Mouse (Mus musculus): ENCODE measurements around the gene Gm49425.
"Not testable (repeated sequence)": the region's sequence is repeated elsewhere in the genome, so short reads cannot be mapped to it uniquely, and the experiment has no call there.

The Gm49425 gene

GRCm38 (mm10) chr15:101517161-101517560, at the start of gene Gm49425:
Gm49425 (minus strand) TSS chr15:101517261.
- in situ Hi-C loops (cut with MboI; ENCODE audit: low sequenced_read_pairs): not testable (repeated sequence)

DNA sequence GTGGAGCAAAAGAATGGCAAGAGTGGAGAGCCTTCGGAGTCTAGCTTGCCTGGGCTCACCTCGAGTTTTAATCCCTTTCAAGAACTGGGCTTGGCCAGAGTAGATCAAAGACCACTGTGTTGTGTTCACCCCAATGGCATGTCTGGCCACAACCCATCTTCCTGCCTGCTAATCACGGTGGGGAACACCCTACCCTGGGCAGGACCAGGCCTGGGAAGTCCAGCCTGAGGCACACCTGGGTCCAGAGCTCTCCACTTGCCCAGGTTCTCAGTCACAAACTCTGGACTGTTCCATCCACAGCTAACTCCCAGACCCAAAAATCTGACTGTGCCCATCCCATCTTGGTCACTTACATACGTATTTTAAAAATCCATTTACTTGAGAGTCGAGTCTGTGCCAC, 45.8 kb upstream of the Gm49425 start, which contains the start of gene Krt90:
Gene Krt90 (minus strand): TSS at position 101 of the 400 bp plus-strand sequence.
- in situ Hi-C loops (cut with MboI; ENCODE audit: low sequenced_read_pairs): no loop called here

- in situ Hi-C loops (cut with MboI; ENCODE audit: low sequenced_read_pairs): no loop called here
These were observed 41.1 kb upstream of the Gm49425 start for GRCm38 (mm10) chr15:101558034-101558646.

DNA sequence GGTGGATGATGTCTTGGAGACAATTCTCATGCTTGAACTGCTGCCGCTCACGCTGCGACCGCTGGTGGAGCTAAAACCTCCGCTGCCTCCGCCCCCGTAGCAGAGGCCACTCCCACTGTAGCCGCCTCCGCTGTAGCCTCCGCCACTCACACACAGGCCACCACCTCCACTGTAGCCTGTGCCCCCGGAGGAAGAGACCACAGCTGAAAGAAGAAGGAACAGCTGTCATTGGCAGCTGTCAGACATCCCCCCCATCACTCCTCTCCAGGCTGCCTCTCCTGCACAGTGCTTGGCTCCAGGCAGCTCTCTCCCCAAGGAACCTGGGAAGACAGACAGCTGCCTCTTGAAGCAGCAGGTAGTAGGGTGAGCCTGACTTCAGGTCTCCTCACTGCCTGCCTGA, 36.1 kb upstream of the Gm49425 start:
- in situ Hi-C loops (cut with MboI; ENCODE audit: low sequenced_read_pairs): no loop called here

GRCm38 (mm10) chr15:101552188-101552587, 35.1 kb upstream of the Gm49425 start:
- in situ Hi-C loops (cut with MboI; ENCODE audit: low sequenced_read_pairs): no loop called here

GRCm38 (mm10) chr15:101550567-101550966, 33.5 kb upstream of the Gm49425 start, which contains the start of gene Krt82:
Krt82 (minus strand) TSS chr15:101550667.
- in situ Hi-C loops (cut with MboI; ENCODE audit: low sequenced_read_pairs): no loop called here

DNA sequence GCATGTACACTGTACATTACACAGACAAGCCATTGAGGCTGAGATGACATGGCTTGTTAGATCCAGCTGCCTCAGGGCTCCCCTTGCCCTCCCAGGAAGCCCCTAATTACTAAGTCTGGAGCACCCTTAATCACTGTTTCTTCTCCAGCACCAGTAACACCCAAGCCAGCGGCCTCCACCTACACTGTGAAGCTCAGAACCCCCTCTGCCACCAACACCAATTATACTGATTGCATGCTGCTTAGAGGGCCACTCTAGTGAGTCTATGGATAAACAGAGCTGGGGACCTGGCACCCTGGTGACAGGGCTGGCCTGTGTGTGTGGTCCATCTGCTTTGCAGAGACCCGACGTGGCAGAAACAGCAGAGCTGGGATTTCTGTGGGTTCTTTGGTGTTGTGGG, 27.4 kb upstream of the Gm49425 start:
- in situ Hi-C loops (cut with MboI; ENCODE audit: low sequenced_read_pairs): no loop called here

- in situ Hi-C loops (cut with MboI; ENCODE audit: low sequenced_read_pairs): no loop called here
These were observed 25.5 kb upstream of the Gm49425 start for GRCm38 (mm10) chr15:101542543-101542942.

DNA sequence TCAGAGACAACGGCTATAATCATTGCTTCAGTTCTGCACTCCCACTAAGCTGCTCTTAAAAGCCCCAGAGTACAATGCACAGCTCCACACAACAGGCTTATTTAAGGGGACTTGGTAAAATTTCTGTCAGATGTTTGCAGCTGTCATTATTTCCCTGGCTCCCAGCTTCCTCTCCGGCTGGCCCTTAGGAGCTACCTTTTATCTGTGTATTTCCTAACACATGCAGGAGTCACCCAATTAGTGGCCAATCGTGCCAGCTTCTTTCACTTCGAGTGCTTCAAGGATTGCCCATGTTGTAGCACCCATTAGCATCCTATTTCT, 21.5 kb upstream of the Gm49425 start:
- in situ Hi-C loops (cut with MboI; ENCODE audit: low sequenced_read_pairs): no loop called here

- in situ Hi-C loops (cut with MboI; ENCODE audit: low sequenced_read_pairs): no loop called here
These were observed 21.0 kb upstream of the Gm49425 start for GRCm38 (mm10) chr15:101537864-101538579.

DNA sequence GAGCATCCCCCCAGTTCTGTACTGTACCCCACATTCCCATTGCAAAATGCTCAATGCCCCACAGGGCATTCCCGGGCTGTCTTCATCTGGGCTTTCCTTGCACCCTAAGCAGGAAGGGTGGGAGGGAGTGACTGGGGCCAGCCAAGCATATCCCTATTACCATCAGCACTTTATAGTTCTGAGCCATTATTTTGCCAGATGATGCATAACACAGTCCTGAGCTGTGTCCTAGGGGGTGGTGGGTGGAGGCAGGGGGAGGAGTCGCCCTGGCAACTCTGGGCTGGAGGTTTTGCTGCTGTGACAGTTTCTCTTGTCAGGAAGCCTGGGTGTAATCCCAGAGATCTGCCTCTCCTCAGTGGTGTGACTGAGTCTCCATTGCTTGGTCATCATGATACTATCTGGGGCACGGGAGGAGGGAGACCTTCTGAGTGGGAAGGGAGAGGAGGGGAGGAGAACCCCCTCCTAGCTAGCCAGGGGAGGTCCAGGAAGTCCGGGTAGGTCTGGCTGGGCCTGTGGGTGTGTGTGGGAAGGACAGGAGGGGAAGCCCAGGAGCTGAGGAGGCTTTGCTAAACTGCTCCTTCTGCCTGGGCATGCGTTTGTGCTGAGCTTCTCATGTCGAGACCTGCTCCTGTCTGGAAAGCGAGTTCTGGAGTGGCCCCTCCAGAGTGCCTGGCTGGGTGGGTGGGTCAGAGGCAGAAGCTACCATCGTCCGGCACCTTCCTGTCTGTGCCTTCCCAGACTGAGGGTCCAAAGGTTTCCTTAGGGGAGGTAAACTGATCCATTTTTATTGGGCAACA, 19.2 kb upstream of the Gm49425 start:
- in situ Hi-C loops (cut with MboI; ENCODE audit: low sequenced_read_pairs): no loop called here

- in situ Hi-C loops (cut with MboI; ENCODE audit: low sequenced_read_pairs): no loop called here
These were observed 15.7 kb upstream of the Gm49425 start, which contains the start of gene Krt84 for GRCm38 (mm10) chr15:101532720-101533119. Krt84 (minus strand) TSS chr15:101532820.

DNA sequence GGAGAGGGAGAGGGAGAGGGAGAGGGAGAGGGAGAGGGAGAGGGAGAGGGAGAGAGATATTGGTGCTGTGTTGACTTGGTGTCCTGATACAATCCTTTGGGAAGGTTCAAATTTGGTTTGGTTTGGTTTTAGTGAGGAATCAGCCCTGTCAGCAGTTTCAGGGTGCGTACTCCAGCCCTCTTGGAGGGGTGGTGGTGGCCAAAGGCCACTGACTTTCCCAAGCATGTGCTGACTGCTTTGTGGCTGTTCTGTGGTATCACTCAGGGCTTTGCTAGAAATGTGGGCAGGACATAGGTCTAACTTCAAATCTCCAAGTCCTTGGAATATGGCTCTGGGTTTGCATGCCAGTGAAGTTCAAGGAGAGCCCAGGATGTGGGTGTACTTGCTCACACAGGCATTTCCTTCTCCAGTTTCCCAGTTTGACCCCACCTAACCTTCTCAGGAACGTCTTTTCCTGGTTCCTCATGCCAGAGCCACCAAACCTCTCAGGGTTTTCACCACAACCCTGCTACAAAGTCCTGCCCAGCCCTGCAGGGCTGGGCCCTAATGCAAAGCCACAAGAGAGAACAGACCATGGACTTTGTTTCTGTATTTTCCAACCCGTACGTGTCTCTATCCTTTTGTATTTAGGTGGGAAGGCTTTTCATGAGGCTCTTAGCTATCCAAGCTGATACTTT, 5.6 kb upstream of the Gm49425 start:
- in situ Hi-C loops (cut with MboI; ENCODE audit: low sequenced_read_pairs): loop anchor here (5.0 to 10.0 kb wide), 2 partner anchors 460 to 542 kb away; no protein-coding TSS in a partner anchor

- in situ Hi-C loops (cut with MboI; ENCODE audit: low sequenced_read_pairs): loop anchor here (5.0 to 10.0 kb wide), 2 partner anchors 463 to 545 kb away; no protein-coding TSS in a partner anchor
These were observed 2.7 kb upstream of the Gm49425 start for GRCm38 (mm10) chr15:101519792-101520191.

DNA sequence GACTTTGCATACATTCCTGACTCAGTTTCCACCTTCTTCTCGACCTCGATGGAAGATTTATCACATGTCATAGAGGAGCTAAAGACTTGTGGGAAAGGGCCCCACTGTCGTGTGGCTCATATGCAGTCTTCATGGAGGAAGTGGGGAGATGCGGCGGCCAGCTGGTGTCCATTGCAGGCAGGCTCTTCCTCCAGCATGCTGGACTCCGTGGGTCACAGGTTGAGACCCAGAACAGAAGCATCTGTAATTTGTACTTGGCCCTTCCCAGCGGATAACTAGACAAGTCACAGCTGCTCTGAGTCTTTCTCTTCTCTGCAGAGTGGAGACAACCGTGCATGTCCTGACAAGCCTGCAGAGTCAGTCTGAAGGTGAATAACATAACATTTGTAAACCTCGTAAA, 8.8 kb downstream of the Gm49425 start:
- in situ Hi-C loops (cut with MboI; ENCODE audit: low sequenced_read_pairs): no loop called here

GRCm38 (mm10) chr15:101506896-101507758, 9.9 kb downstream of the Gm49425 start:
- in situ Hi-C loops (cut with MboI; ENCODE audit: low sequenced_read_pairs): no loop called here

- in situ Hi-C loops (cut with MboI; ENCODE audit: low sequenced_read_pairs): no loop called here
These were observed 19.9 kb downstream of the Gm49425 start for GRCm38 (mm10) chr15:101497181-101497580.

DNA sequence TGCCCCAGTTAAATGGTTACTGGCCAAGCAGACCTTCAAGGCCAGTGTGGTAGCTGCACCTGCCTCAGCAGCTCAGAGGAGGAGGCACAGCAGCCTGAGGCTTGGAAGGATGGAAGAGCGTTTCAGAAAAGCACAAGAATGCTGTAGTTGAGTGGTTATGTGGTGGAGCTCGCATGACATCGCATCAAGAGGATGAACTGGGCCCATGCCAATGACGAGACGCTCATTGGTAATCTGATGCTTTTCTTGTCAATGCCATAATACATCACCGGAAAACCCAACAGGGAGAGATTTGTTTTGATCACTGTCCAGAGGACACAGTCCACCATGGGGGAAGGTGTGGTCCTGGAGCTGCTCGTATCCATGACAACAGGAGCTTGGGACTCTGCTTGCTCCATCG, 21.8 kb downstream of the Gm49425 start:
- in situ Hi-C loops (cut with MboI; ENCODE audit: low sequenced_read_pairs): no loop called here

- in situ Hi-C loops (cut with MboI; ENCODE audit: low sequenced_read_pairs): no loop called here
These were observed 22.9 kb downstream of the Gm49425 start for GRCm38 (mm10) chr15:101494203-101494602.

GRCm38 (mm10) chr15:101493713-101494112, 23.3 kb downstream of the Gm49425 start:
- in situ Hi-C loops (cut with MboI; ENCODE audit: low sequenced_read_pairs): no loop called here
